Mouse (Mus musculus) left cerebral cortex, postnatal 4 days (tissue): ENCODE data around the gene Arl5a. TPM values are rescaled to one million over a fixed set of nuclear protein-coding genes. Genes with fewer than 3 reads are reported as not detected.
A peak's percentile ranks its signal among the peaks of the same experiment; 100 is the strongest.

ENCODE experiments used
- DNase-seq: peaks from one replicate; pipeline ENCODE4 v3.0.0-alpha.2; 2022
- intact Hi-C: fragments of 180-260 bp; cut with DNase I; formaldehyde crosslinking; loops from one replicate; pipeline ENCODE4 v1.15.1; 2025
- total RNA-seq, 2 experiments: library from RNA; stranded (reverse); gene quantifications; 2 replicates each; pipeline ENCODE4 v1.2.3; 2021

Gene Arl5a
- total RNA-seq, 2 experiments from 2014 or later = 70.8 to 75.0 TPM

GRCm38 (mm10) chr2:52423611-52424247 lies 972 bp downstream of the Arl5a start:
- no peak for DNase-seq
- intact Hi-C loops = loop anchor here (5.0 kb wide), 1 partner anchor 169 kb away; no protein-coding TSS in a partner anchor

- intact Hi-C loops = loop anchor here (5.0 kb wide), 1 partner anchor 169 kb away; no protein-coding TSS in a partner anchor
These were observed 1.7 kb downstream of the Arl5a start for GRCm38 (mm10) chr2:52422871-52423610.

GRCm38 (mm10) chr2:52421197-52421596 lies 3.5 kb downstream of the Arl5a start:
- DNase-seq = no peak
- intact Hi-C loops = loop anchor here (5.0 kb wide), 1 partner anchor 171 kb away; no protein-coding TSS in a partner anchor

More at GRCm38 (mm10) chr2:52422871-52423610, 1.7 kb downstream of the Arl5a start:
- no peak for DNase-seq

GRCm38 (mm10) chr2:52420001-52420710 lies 4.5 kb downstream of the Arl5a start:
- intact Hi-C loops = loop anchor here (5.0 kb wide), 1 partner anchor 172 kb away; no protein-coding TSS in a partner anchor
- no peak for DNase-seq

GRCm38 (mm10) chr2:52419295-52419694 lies 5.4 kb downstream of the Arl5a start:
- DNase-seq = no peak
- intact Hi-C loops = loop anchor here (10.0 kb wide), 1 partner anchor 154 kb away; no protein-coding TSS in a partner anchor

- intact Hi-C loops = loop anchor here (10.0 kb wide), 1 partner anchor 148 kb away; no protein-coding TSS in a partner anchor
- DNase-seq = no peak
These were observed 12.1 kb downstream of the Arl5a start for GRCm38 (mm10) chr2:52412524-52413037.

GRCm38 (mm10) chr2:52406480-52406879 lies 18.2 kb downstream of the Arl5a start:
- no peak for DNase-seq
- intact Hi-C loops = no loop called here

GRCm38 (mm10) chr2:52405238-52405637 lies 19.5 kb downstream of the Arl5a start:
- DNase-seq = no peak
- intact Hi-C loops = no loop called here

GRCm38 (mm10) chr2:52394529-52394928 lies 30.2 kb downstream of the Arl5a start:
- DNase-seq = no peak
- intact Hi-C loops = no loop called here

- intact Hi-C loops = no loop called here
- DNase-seq = no peak
These were observed 34.2 kb downstream of the Arl5a start for GRCm38 (mm10) chr2:52390415-52390975.

- no peak for DNase-seq
- intact Hi-C loops = no loop called here
These were observed 34.7 kb downstream of the Arl5a start for GRCm38 (mm10) chr2:52389975-52390374.

GRCm38 (mm10) chr2:52386451-52386850 lies 38.2 kb downstream of the Arl5a start:
- intact Hi-C loops = no loop called here
- no peak for DNase-seq

GRCm38 (mm10) chr2:52386037-52386436 lies 38.7 kb downstream of the Arl5a start:
- intact Hi-C loops = no loop called here
- DNase-seq = no peak

- intact Hi-C loops = no loop called here
- DNase-seq = no peak
These were observed 45.8 kb downstream of the Arl5a start for GRCm38 (mm10) chr2:52378848-52379261.

GRCm38 (mm10) chr2:52378448-52378804 lies 46.3 kb downstream of the Arl5a start, which contains the start of gene Neb:
Neb (minus strand) TSS chr2:52378474.
- DNase-seq = no peak
- intact Hi-C loops = no loop called here

GRCm38 (mm10) chr2:52377706-52378447 lies 46.8 kb downstream of the Arl5a start:
- no peak for DNase-seq
- intact Hi-C loops = no loop called here

- intact Hi-C loops = no loop called here
These were observed 50.0 kb downstream of the Arl5a start for GRCm38 (mm10) chr2:52374706-52375105.

GRCm38 (mm10) chr2:52372480-52372879 lies 52.2 kb downstream of the Arl5a start:
- intact Hi-C loops = no loop called here

More at GRCm38 (mm10) chr2:52374706-52375105, 50.0 kb downstream of the Arl5a start:
- DNase-seq = no peak

GRCm38 (mm10) chr2:52372080-52372479 lies 52.6 kb downstream of the Arl5a start:
- intact Hi-C loops = no loop called here
- no peak for DNase-seq

More at GRCm38 (mm10) chr2:52372480-52372879, 52.2 kb downstream of the Arl5a start:
- no peak for DNase-seq

GRCm38 (mm10) chr2:52371066-52371465 lies 53.6 kb downstream of the Arl5a start:
- peak; percentile 18 for DNase-seq
- intact Hi-C loops = no loop called here
